Mouse (Mus musculus) heart, embryonic 10.5 days (tissue): ENCODE measurements around the gene Tomt. TPM values are rescaled to one million over a fixed set of nuclear protein-coding genes. Genes with fewer than 3 reads are reported as not detected.
"Not testable (repeated sequence)": the region's sequence is repeated elsewhere in the genome, so short reads cannot be mapped to it uniquely, and the experiment has no call there.

Source experiments
- DNase-seq: peaks from one replicate; pipeline ENCODE4 v3.0.0-alpha.2; 2017; ENCODE audit warnings: low spot score
- H3K27ac ChIP-seq: fragments of 300-500 bp; sonication (generic); 2 replicates; pipeline ENCODE4 v1.5.1; 2016; ENCODE audit warnings: mild to moderate bottlenecking
- H3K27me3 ChIP-seq: fragments of 300-500 bp; sonication (generic); 2 replicates; pipeline ENCODE4 v1.6.1; 2016; ENCODE audit warnings: mild to moderate bottlenecking; ENCODE audit not compliant: poor library complexity, insufficient read depth, severe bottlenecking
- H3K36me3 ChIP-seq: fragments of 300-500 bp; sonication (generic); 2 replicates; pipeline ENCODE4 v1.6.1; 2016; ENCODE audit warnings: mild to moderate bottlenecking, moderate library complexity
- H3K4me1 ChIP-seq: fragments of 300-500 bp; sonication (generic); 2 replicates; pipeline ENCODE4 v1.6.1; 2016; ENCODE audit warnings: mild to moderate bottlenecking
- H3K4me3 ChIP-seq: fragments of 300-500 bp; sonication (generic); 2 replicates; pipeline ENCODE4 v1.5.1; 2016; ENCODE audit warnings: mild to moderate bottlenecking, moderate library complexity
- H3K9me3 ChIP-seq: fragments of 300-500 bp; sonication (generic); 2 replicates; pipeline ENCODE4 v1.6.1; 2016; ENCODE audit warnings: mild to moderate bottlenecking, moderate library complexity
- WGBS: fragments of 180-500 bp; shearing (Covaris S2); methylation state at CpG from one replicate; pipeline ENCODE4 v1.1.7; 2016; 5-methylcytosine and 5-hydroxymethylcytosine counted together
- polyA plus RNA-seq: library from polyadenylated mRNA; unstranded; fragments of >200 nt; fragmentation: Nextera tagmentation; extraction: Ambion mirVana; gene quantifications from 2 replicates; pipeline ENCODE4 v1.2.1, GENCODE M21; 2016

The Tomt gene
- 0.41 and 0.63 TPM in 2 replicates for polyA plus RNA-seq

GRCm38 (mm10) chr7:101906287-101906681 is at the start of gene Tomt:
Tomt (minus strand) TSS chr7:101906359.
- Histone ChIP-seq H3K4me1 (peaks cover 30% of the 10 kb centered on the region), H3K9me3 (no peaks in the 10 kb centered on the region), H3K4me3 (peak within 1 kb of the TSS; percentile 68), H3K36me3 (peaks cover 34% of the 10 kb centered on the region), H3K27me3 (no peaks in the 10 kb centered on the region), H3K27ac (peak within 1 kb of the TSS; percentile 96)
- WGBS, result 14% methylated on average over 11 of the region's 11 CpGs
- no peak for DNase-seq

DNA sequence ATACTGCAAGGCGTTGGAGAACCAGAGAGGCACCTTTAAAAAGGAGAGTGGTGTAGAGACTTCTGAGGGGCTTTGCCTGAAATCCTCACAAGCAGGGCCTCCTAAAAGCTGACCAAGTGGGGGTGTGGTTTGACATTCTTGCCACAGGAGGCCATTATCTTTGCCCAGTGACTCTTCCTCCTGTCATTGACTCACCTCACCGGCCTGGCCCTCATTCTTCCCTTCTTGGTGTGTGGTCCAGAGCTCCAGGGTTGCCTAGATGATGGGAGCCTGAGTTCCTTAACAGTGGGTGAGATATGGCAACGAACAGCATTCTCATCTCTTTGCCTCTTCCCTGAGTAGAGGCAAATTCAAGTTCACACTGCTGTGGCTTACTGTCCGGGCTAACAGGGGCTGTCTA is 49.7 kb upstream of the Tomt start:
- H3K9me3 ChIP-seq, result no peaks in the 10 kb centered on the region
- no peak overlapping the region for H3K27ac ChIP-seq
- H3K27me3 ChIP-seq, result no peaks in the 10 kb centered on the region
- 62% methylated on average over 4 of the region's 4 CpGs for WGBS
- DNase-seq, result no peak
- peaks cover 11% of the 10 kb centered on the region; the same call in 1 of the 2 replicates for H3K4me1 ChIP-seq
- no peaks in the 10 kb centered on the region for H3K36me3 ChIP-seq
- H3K4me3 ChIP-seq, result no peak overlapping the region

- Histone ChIP-seq H3K4me3 (no peak overlapping the region), H3K36me3 (no peaks in the 10 kb centered on the region), H3K27me3 (no peaks in the 10 kb centered on the region), H3K9me3 (no peaks in the 10 kb centered on the region), H3K4me1 (peaks cover 11% of the 10 kb centered on the region; the same call in 1 of the 2 replicates), H3K27ac (no peak overlapping the region)
- no peak for DNase-seq
- WGBS, result 89% methylated on average over 2 of the region's 2 CpGs
These were observed 49.1 kb upstream of the Tomt start for GRCm38 (mm10) chr7:101955276-101955675.

GRCm38 (mm10) chr7:101954163-101954562 is 48.0 kb upstream of the Tomt start:
- no peak overlapping the region for H3K27ac ChIP-seq
- no peaks in the 10 kb centered on the region for H3K9me3 ChIP-seq
- H3K27me3 ChIP-seq, result no peaks in the 10 kb centered on the region
- peaks cover 7% of the 10 kb centered on the region; the same call in 1 of the 2 replicates for H3K4me1 ChIP-seq
- no peaks in the 10 kb centered on the region for H3K36me3 ChIP-seq
- 91% methylated on average over 2 of the region's 2 CpGs for WGBS
- H3K4me3 ChIP-seq, result no peak overlapping the region
- DNase-seq, result no peak

DNA sequence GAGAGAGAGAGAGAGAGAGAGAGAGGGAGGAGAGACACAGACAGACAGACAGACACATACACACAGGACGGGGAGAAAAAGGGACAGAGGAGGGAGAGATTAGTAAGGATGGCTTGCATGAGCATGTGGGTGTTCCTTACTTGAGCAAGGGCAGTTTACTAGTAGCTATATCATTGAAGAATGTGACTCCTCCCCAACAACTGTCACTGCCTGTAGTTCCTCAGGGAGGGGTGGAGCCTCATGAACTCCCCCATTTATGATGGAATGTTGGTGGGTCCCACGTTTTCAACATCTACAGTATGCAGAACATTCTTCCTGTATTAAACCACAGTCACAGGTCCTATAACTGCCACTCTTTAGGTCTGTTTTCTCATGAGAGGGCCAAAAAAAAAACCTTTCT is 45.9 kb upstream of the Tomt start:
- Histone ChIP-seq H3K4me3 (no peak overlapping the region), H3K27me3 (no peaks in the 10 kb centered on the region), H3K9me3 (no peaks in the 10 kb centered on the region), H3K36me3 (no peaks in the 10 kb centered on the region), H3K4me1 (peaks cover 7% of the 10 kb centered on the region; the same call in 1 of the 2 replicates), H3K27ac (no peak overlapping the region)
- DNase-seq, result peak; percentile 17
- WGBS, result 58% methylated on average over 2 of the region's 2 CpGs

GRCm38 (mm10) chr7:101951648-101952047 is 45.5 kb upstream of the Tomt start:
- Histone ChIP-seq H3K27me3 (no peaks in the 10 kb centered on the region), H3K4me3 (no peak overlapping the region), H3K4me1 (peaks cover 7% of the 10 kb centered on the region; the same call in 1 of the 2 replicates), H3K27ac (no peak overlapping the region), H3K36me3 (no peaks in the 10 kb centered on the region), H3K9me3 (no peaks in the 10 kb centered on the region)
- WGBS, result 75% methylated on average over 1 of the region's 1 CpGs
- DNase-seq, result peak; percentile 24

- H3K4me3 ChIP-seq, H3K36me3 ChIP-seq, H3K4me1 ChIP-seq, H3K27ac ChIP-seq, H3K9me3 ChIP-seq, H3K27me3 ChIP-seq: not testable (repeated sequence)
- WGBS, result 93% methylated on average over 5 of the region's 5 CpGs
- DNase-seq, result peak; percentile 42
These were observed 42.8 kb upstream of the Tomt start for GRCm38 (mm10) chr7:101949008-101949407.

- Histone ChIP-seq H3K27me3 (no peaks in the 10 kb centered on the region), H3K4me1 (no peaks in the 10 kb centered on the region), H3K36me3 (peaks cover 10% of the 10 kb centered on the region), H3K27ac (no peak overlapping the region), H3K4me3 (no peak overlapping the region), H3K9me3 (no peaks in the 10 kb centered on the region)
- 92% methylated on average over 4 of the region's 4 CpGs for WGBS
- DNase-seq, result no peak
These were observed 33.6 kb upstream of the Tomt start for GRCm38 (mm10) chr7:101939758-101940157.

DNA sequence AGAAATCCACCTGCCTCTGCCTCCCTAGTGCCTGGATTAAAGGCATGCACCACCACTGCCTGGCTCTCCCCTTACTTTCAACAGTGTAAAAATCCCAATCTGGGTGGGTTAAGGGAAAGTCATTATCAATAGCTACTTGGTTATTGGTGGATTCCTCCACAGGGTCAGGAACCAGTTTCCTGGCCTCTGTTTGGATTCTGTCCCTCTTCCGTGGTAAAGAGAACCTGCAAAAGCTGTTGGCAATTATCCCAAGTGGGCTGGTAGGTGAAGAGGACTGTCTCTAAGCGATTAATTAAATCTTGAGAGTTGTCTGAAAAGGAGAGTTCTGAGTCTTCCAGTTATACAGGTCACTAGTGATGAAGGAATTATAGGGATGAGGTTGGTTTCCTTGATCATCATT is 32.2 kb upstream of the Tomt start:
- no peak overlapping the region for H3K27ac ChIP-seq
- WGBS, result 95% methylated on average over 2 of the region's 2 CpGs
- no peaks in the 10 kb centered on the region for H3K4me1 ChIP-seq
- no peaks in the 10 kb centered on the region for H3K27me3 ChIP-seq
- no peaks in the 10 kb centered on the region for H3K9me3 ChIP-seq
- peaks cover 10% of the 10 kb centered on the region for H3K36me3 ChIP-seq
- DNase-seq, result no peak
- H3K4me3 ChIP-seq, result no peak overlapping the region

DNA sequence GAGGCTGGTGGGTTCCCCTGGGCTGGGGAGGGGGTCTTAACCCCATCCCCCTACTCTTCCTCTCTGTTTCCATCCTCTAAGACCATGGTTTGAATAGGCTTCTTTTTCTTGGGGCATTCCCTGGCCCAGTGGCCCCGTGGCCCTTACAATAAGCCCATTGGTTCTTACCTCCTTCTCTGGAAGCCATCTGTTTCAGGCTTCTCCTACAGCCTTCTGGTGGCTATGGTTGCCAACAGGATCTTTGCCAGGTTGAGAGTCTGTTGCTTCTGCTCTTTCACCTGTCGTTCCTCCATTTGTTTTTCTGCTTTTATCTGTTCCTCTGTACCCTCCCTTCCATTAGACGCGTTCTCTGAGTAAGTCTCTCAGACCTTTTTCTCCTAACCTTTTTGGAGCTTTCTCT is 31.4 kb upstream of the Tomt start:
- no peak for DNase-seq
- H3K27ac ChIP-seq, result no peak overlapping the region
- no peaks in the 10 kb centered on the region for H3K9me3 ChIP-seq
- 95% methylated on average over 4 of the region's 4 CpGs for WGBS
- no peaks in the 10 kb centered on the region for H3K27me3 ChIP-seq
- H3K36me3 ChIP-seq, result peaks cover 10% of the 10 kb centered on the region
- H3K4me1 ChIP-seq, result no peaks in the 10 kb centered on the region
- no peak overlapping the region for H3K4me3 ChIP-seq

GRCm38 (mm10) chr7:101936996-101937395 is 30.8 kb upstream of the Tomt start:
- H3K36me3 ChIP-seq, result peaks cover 10% of the 10 kb centered on the region
- DNase-seq, result no peak
- WGBS, result 92% methylated on average over 4 of the region's 4 CpGs
- no peaks in the 10 kb centered on the region for H3K9me3 ChIP-seq
- no peak overlapping the region for H3K27ac ChIP-seq
- H3K4me3 ChIP-seq, result no peak overlapping the region
- no peaks in the 10 kb centered on the region for H3K4me1 ChIP-seq
- no peaks in the 10 kb centered on the region for H3K27me3 ChIP-seq

DNA sequence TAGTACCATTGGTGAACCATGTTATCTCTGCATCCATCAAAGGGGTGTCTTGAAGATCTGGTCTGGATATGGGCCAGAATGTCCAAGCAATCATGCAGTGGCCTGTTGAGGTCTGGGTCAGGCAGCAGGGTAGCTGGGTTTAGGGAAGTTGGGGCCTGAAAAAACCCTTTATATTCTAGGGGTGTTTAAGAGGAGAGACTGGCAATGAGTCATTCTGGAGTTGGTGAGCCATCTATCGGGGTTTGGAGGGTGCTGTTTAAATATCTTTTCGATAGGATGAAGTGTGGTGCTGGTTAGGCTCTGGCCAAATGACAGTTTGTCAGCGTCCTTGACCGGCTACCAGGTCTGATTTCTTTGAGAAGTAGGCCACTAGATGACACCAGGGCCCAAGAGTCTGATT is 29.8 kb upstream of the Tomt start:
- Histone ChIP-seq H3K27ac (no peak overlapping the region), H3K27me3 (no peaks in the 10 kb centered on the region), H3K36me3 (peaks cover 10% of the 10 kb centered on the region), H3K9me3 (no peaks in the 10 kb centered on the region), H3K4me1 (no peaks in the 10 kb centered on the region), H3K4me3 (no peak overlapping the region)
- WGBS, result 92% methylated on average over 4 of the region's 4 CpGs
- DNase-seq, result no peak

GRCm38 (mm10) chr7:101933751-101934240 is 27.6 kb upstream of the Tomt start, which contains the start of the genes Lrrc51 and Numa1:
Lrrc51 (minus strand) TSS chr7:101933895.
Numa1 (plus strand) TSS chr7:101934111.
- Histone ChIP-seq H3K4me1 (no peaks in the 10 kb centered on the region), H3K4me3 (peak within 1 kb of the TSS; percentile 87), H3K27me3 (no peaks in the 10 kb centered on the region), H3K9me3 (no peaks in the 10 kb centered on the region), H3K36me3 (0 out of 2 replicates have a peak, but pooled peaks cover 6% of the 10 kb centered on the region), H3K27ac (peak within 1 kb of the TSS; percentile 94)
- WGBS, result under 1% methylated on average over 40 of the region's 40 CpGs
- DNase-seq, result peak; percentile 99

GRCm38 (mm10) chr7:101933300-101933699 is 27.1 kb upstream of the Tomt start:
- H3K9me3 ChIP-seq, result no peaks in the 10 kb centered on the region
- no peaks in the 10 kb centered on the region for H3K4me1 ChIP-seq
- WGBS, result 6% methylated on average over 15 of the region's 15 CpGs
- H3K27ac ChIP-seq, result peak overlapping the region; percentile 94
- H3K27me3 ChIP-seq, result no peaks in the 10 kb centered on the region
- 0 out of 2 replicates have a peak, but pooled peaks cover 1% of the 10 kb centered on the region for H3K36me3 ChIP-seq
- peak overlapping the region; percentile 87 for H3K4me3 ChIP-seq
- DNase-seq, result peak; percentile 77
